Mouse (Mus musculus) ES-Bruce4 (cell line): ENCODE results near the gene Sox5. TPM values are rescaled to one million over a fixed set of nuclear protein-coding genes. Genes with fewer than 3 reads are reported as not detected.

ENCODE experiments used
- H3K27ac ChIP-seq: 2 replicates; pipeline ENCODE4 v1.5.1; 2012; ENCODE audit warnings: low read length, inconsistent platforms; ENCODE audit not compliant: insufficient read depth
- H3K27me3 ChIP-seq: 2 replicates; pipeline ENCODE4 v1.6.1; 2012; ENCODE audit warnings: mild to moderate bottlenecking, low read length, inconsistent platforms; ENCODE audit not compliant: control insufficient read depth, poor library complexity, insufficient read depth, severe bottlenecking
- H3K36me3 ChIP-seq: 2 replicates; pipeline ENCODE4 v1.6.1; 2012; ENCODE audit warnings: inconsistent platforms, mild to moderate bottlenecking, low read length, moderate library complexity; ENCODE audit not compliant: control insufficient read depth, poor library complexity, insufficient read depth, severe bottlenecking
- H3K4me1 ChIP-seq: one replicate; pipeline ENCODE4 v1.8.1; 2011; ENCODE audit warnings: low read length; ENCODE audit not compliant: control insufficient read depth, insufficient read depth
- H3K4me3 ChIP-seq: 2 replicates; pipeline ENCODE4 v1.5.1; 2011; ENCODE audit warnings: low read depth, mild to moderate bottlenecking, low read length
- H3K9ac ChIP-seq: 2 replicates; pipeline ENCODE4 v1.6.1; 2012; ENCODE audit warnings: low read depth, mild to moderate bottlenecking, inconsistent platforms; ENCODE audit not compliant: poor library complexity, severe bottlenecking
- H3K9me3 ChIP-seq: replicated peaks from 2 replicates; pipeline ENCODE4 v1.6.1; 2012; ENCODE audit warnings: mild to moderate bottlenecking, low read length, inconsistent platforms; ENCODE audit not compliant: control insufficient read depth, poor library complexity, insufficient read depth, severe bottlenecking
- CTCF ChIP-seq: IDR thresholded peaks from one replicate; pipeline ENCODE4 v1.8.1; 2011; ENCODE audit warnings: low read depth, low read length
- EP300 ChIP-seq: IDR thresholded peaks from 2 replicates; pipeline ENCODE4 v1.6.1; 2011; ENCODE audit warnings: low read depth, low read length; ENCODE audit not compliant: insufficient read depth
- POLR2A ChIP-seq: IDR thresholded peaks from one replicate; pipeline ENCODE4 v1.8.1; 2011; ENCODE audit warnings: low read length; ENCODE audit not compliant: insufficient read depth
- polyA plus RNA-seq: library from polyadenylated mRNA; stranded (reverse); fragments of >200 nt; gene quantifications from 2 replicates; pipeline ENCODE4 v1.2.4, GENCODE M21; 2011; ENCODE audit warnings: low read depth; ENCODE audit not compliant: missing spikeins, insufficient read depth, insufficient read length

Gene Sox5
- polyA plus RNA-seq, 1 experiment, result not detected

DNA sequence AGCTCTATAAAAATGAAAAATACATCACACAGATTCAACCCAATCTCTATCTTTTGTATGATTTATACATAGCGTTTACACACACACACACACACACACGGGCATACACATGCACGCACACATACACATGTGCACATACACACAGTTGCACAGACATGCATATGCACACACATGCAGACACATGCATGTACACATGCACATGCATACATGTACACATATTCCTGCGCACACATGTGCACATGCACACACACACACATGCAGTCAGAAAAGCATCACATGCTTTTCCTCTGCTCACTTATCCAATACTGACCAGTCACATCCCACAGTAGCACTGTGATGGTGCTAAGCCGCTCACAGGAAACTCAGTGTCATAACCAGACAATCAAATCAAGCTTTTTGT lies 730.5 kb downstream of the Sox5 start:
- Histone ChIP-seq H3K36me3 (no peaks in the 10 kb centered on the region), H3K27me3 (no peaks in the 10 kb centered on the region), H3K9me3 (0 out of 2 replicates have a peak, but pooled peaks cover 3% of the 10 kb centered on the region), H3K27ac (no peak overlapping the region), H3K4me1 (no peaks in the 10 kb centered on the region), H3K4me3 (no peak overlapping the region), H3K9ac (no peak overlapping the region)
- TF ChIP-seq CTCF (no peak), POLR2A (no peak), EP300 (no peak)

- Histone ChIP-seq H3K27ac (no peak overlapping the region), H3K9me3 (no peaks in the 10 kb centered on the region), H3K4me1 (no peaks in the 10 kb centered on the region), H3K4me3 (no peak overlapping the region), H3K36me3 (no peaks in the 10 kb centered on the region), H3K9ac (no peak overlapping the region), H3K27me3 (no peaks in the 10 kb centered on the region)
- no peak for TF ChIP-seq POLR2A
- TF ChIP-seq CTCF, result no peak
- no peak for TF ChIP-seq EP300
These were observed 733.4 kb downstream of the Sox5 start for GRCm38 (mm10) chr6:144048201-144048924.

GRCm38 (mm10) chr6:144045503-144045902 lies 736.3 kb downstream of the Sox5 start:
- Histone ChIP-seq H3K36me3 (no peaks in the 10 kb centered on the region), H3K9me3 (no peaks in the 10 kb centered on the region), H3K4me3 (no peak overlapping the region), H3K4me1 (no peaks in the 10 kb centered on the region), H3K9ac (no peak overlapping the region), H3K27ac (no peak overlapping the region), H3K27me3 (no peaks in the 10 kb centered on the region)
- TF ChIP-seq POLR2A, result no peak
- no peak for TF ChIP-seq EP300
- no peak for TF ChIP-seq CTCF

DNA sequence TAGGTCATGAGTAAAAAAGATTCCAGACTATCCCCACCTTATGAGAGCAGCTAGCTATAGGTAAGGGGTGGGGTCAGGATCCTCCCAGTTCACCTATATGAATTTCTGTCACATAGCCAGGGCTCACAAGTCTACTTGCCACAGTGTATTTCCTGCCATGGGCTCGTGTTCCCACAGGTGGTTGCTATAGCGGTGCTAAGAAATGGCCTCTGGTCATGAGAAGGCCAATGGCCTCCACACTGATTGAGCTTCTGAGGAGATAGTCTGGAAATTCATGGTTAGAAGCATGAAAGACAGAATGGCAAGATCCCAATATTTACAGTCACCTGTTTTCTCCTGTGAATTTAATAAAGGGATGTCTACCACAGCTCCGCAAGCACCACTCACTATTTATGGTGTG lies 737.4 kb downstream of the Sox5 start:
- Histone ChIP-seq H3K9ac (no peak overlapping the region), H3K9me3 (no peaks in the 10 kb centered on the region), H3K4me1 (no peaks in the 10 kb centered on the region), H3K36me3 (no peaks in the 10 kb centered on the region), H3K27ac (no peak overlapping the region), H3K27me3 (no peaks in the 10 kb centered on the region), H3K4me3 (no peak overlapping the region)
- TF ChIP-seq EP300, result no peak
- TF ChIP-seq POLR2A, result no peak
- no peak for TF ChIP-seq CTCF

DNA sequence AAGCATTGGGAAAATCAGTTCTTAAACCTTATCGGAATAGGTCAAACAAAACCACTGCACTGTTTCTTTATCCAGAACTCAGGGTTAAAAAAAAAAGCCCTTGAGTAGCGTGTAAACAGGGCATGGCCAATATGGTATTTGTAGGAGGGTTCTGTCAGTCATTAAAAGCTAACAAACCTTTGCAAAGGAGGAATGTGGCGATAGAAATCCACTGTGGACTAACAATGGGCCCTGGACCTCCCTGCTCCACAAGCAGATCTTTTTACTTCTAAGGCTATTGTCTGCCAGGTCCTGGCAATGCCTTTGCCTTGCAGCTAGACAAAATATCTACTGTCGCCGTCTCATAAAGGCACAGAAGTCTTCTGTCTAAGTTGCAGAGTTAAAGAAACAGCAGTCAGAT lies 738.8 kb downstream of the Sox5 start:
- H3K36me3 ChIP-seq, result no peaks in the 10 kb centered on the region
- no peak overlapping the region for H3K27ac ChIP-seq
- H3K4me1 ChIP-seq, result no peaks in the 10 kb centered on the region
- H3K9ac ChIP-seq, result no peak overlapping the region
- no peaks in the 10 kb centered on the region for H3K9me3 ChIP-seq
- no peak for TF ChIP-seq EP300
- no peak for TF ChIP-seq POLR2A
- no peak for TF ChIP-seq CTCF
- H3K27me3 ChIP-seq, result no peaks in the 10 kb centered on the region
- no peak overlapping the region for H3K4me3 ChIP-seq

- Histone ChIP-seq H3K9ac (no peak overlapping the region), H3K27ac (no peak overlapping the region), H3K9me3 (no peaks in the 10 kb centered on the region), H3K36me3 (no peaks in the 10 kb centered on the region), H3K4me3 (no peak overlapping the region), H3K4me1 (no peaks in the 10 kb centered on the region), H3K27me3 (no peaks in the 10 kb centered on the region)
- TF ChIP-seq EP300, result no peak
- TF ChIP-seq CTCF, result no peak
- TF ChIP-seq POLR2A, result no peak
These were observed 739.8 kb downstream of the Sox5 start for GRCm38 (mm10) chr6:144041941-144042340.
